Mouse (Mus musculus) limb, embryonic 11.5 days (tissue): ENCODE results near the gene Psmd11. TPM values are rescaled to one million over a fixed set of nuclear protein-coding genes. Genes with fewer than 3 reads are reported as not detected.
A peak's percentile ranks its signal among the peaks of the same experiment; 100 is the strongest.
"Not testable (repeated sequence)": the region's sequence is repeated elsewhere in the genome, so short reads cannot be mapped to it uniquely, and the experiment has no call there.

Experiments used
- ATAC-seq: fragments of 200-750 bp; cut with Nextera tagmentation; 2 replicates; pipeline ENCODE4 v1.8.0; 2017; ENCODE audit warnings: low read depth; ENCODE audit not compliant: insufficient number of reproducible peaks, low FRiP score, low TSS enrichment
- DNase-seq: peaks from one replicate; pipeline ENCODE4 v3.0.0-alpha.2; 2015; ENCODE audit warnings: low spot score
- H3K27ac ChIP-seq: fragments of 300-500 bp; sonication (generic); replicated peaks from 2 replicates; pipeline ENCODE4 v1.5.1; 2014; ENCODE audit warnings: low read depth, mild to moderate bottlenecking, low read length
- H3K27me3 ChIP-seq: fragments of 300-500 bp; sonication (generic); 2 replicates; pipeline ENCODE4 v1.6.1; 2014; ENCODE audit warnings: mild to moderate bottlenecking, low read length, mixed read lengths; ENCODE audit not compliant: control insufficient read depth, insufficient read depth
- H3K36me3 ChIP-seq: fragments of 300-500 bp; sonication (generic); 2 replicates; pipeline ENCODE4 v1.6.1; 2014; ENCODE audit warnings: mild to moderate bottlenecking, low read length, moderate library complexity, mixed read lengths; ENCODE audit not compliant: control insufficient read depth, insufficient read depth
- H3K4me1 ChIP-seq: fragments of 300-500 bp; sonication (generic); 2 replicates; pipeline ENCODE4 v1.6.1; 2014; ENCODE audit warnings: low read length, mixed read lengths; ENCODE audit not compliant: control insufficient read depth, insufficient read depth
- H3K4me2 ChIP-seq: fragments of 300-500 bp; sonication (generic); 2 replicates; pipeline ENCODE4 v1.6.1; 2014; ENCODE audit warnings: low read depth, mild to moderate bottlenecking, moderate library complexity; ENCODE audit not compliant: severe bottlenecking
- H3K4me3 ChIP-seq: fragments of 300-500 bp; sonication (generic); 2 replicates; pipeline ENCODE4 v1.5.1; 2014; ENCODE audit warnings: low read depth, low read length
- H3K9ac ChIP-seq: fragments of 300-500 bp; sonication (generic); 2 replicates; pipeline ENCODE4 v1.6.1; 2014; ENCODE audit warnings: mild to moderate bottlenecking, low read length
- H3K9me3 ChIP-seq: fragments of 300-500 bp; sonication (generic); 2 replicates; pipeline ENCODE4 v1.6.1; 2016; ENCODE audit warnings: low read length; ENCODE audit not compliant: control insufficient read depth
- WGBS: fragments of 180-500 bp; shearing (Covaris S2); extraction: QIAGEN DNeasy Blood & Tissue Kit; methylation state at CpG from one replicate; pipeline ENCODE4 v1.1.7; 2014; 5-methylcytosine and 5-hydroxymethylcytosine counted together
- polyA plus RNA-seq: library from polyadenylated mRNA; unstranded; fragments of >200 nt; fragmentation: Nextera tagmentation; extraction: Ambion mirVana; gene quantifications from 2 replicates; pipeline ENCODE4 v1.2.1, GENCODE M21; 2014

The Psmd11 gene
- polyA plus RNA-seq, 1 experiment from 2014 or later = 334 TPM

DNA sequence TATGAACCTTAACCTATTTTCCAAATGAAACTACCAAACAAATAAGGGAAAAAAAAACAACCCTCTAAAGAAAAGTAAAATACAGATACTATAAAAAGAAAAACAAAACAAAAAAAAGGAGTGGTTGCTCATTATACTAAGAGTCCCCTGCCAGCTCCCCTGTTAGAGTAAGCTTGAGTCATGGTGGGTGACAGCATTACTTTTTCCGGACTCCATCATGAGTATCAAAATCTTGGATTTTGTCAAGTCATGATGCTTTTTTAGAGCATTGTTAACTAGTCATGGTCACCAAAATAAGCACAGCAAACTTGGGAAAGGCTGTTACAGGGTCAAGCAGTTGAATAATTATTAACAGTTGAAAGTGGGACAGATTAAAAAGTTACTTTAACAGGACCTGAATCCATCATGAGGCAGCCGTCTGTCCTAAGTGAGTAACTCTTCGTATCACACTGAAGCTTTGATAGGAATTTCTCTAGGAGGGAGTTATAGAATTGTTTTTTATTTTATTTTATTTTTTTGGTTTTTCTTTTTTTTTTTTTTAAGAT, 2.0 kb downstream of the Psmd11 start:
- WGBS = 97% methylated on average over 3 of the region's 3 CpGs
- ATAC-seq (no peak), DNase-seq (no peak)
- Histone ChIP-seq H3K4me1 (no peaks in the 10 kb centered on the region; the same call in 1 of the 2 replicates), H3K9me3 (no peaks in the 10 kb centered on the region), H3K4me3 (no peak overlapping the region), H3K4me2 (no peak overlapping the region), H3K36me3 (peaks cover 11% of the 10 kb centered on the region; the same call in 1 of the 2 replicates), H3K27me3 (no peaks in the 10 kb centered on the region), H3K27ac (no peak overlapping the region), H3K9ac (no peak overlapping the region)

DNA sequence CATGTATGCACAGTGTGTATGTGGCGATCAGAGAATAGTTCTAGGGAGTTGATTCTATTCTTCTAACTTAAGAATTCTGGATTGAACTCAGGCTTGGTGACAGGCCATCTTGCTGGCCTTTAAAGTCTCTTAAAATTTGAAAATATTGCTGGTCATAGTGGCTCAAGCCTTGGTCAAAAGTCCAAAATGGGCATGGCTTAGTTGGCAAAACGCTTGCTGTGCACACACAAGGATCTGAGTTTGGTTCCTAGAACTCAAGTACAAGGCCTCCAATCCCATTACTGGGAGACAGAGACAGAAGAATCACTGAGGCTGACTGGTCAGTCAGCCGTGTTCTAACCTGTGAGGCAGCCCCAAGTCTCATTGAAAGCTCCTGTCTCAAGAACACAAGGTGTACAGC, 18.5 kb downstream of the Psmd11 start:
- H3K4me1 ChIP-seq = no peaks in the 10 kb centered on the region
- H3K4me3 ChIP-seq = no peak overlapping the region
- no peaks in the 10 kb centered on the region for H3K27me3 ChIP-seq
- no peaks in the 10 kb centered on the region for H3K9me3 ChIP-seq
- H3K36me3 ChIP-seq = peaks cover 10% of the 10 kb centered on the region
- H3K27ac ChIP-seq = no peak overlapping the region
- no peak overlapping the region for H3K4me2 ChIP-seq
- WGBS = 97% methylated on average over 3 of the region's 3 CpGs
- ATAC-seq (no peak), DNase-seq (no peak)
- no peak overlapping the region for H3K9ac ChIP-seq

DNA sequence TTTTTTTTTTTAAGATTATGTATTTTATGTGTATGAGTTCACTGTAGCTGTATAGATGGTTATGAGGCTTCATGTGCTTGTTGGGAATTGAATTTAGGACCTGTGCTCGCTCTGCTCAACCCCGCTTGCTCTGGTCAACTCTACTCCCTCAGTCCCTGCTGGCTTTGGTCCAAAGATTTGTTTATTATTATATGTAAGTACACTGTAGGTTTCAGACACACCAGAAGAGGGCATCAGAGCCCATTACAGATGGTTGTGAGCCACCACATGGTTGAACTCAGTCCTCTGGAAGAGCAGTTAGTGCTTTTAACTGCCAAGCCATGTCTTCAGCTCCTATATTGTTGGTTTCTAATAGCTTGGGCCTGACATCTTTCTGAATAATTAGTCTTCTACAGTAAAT, 21.4 kb downstream of the Psmd11 start:
- peaks cover 17% of the 10 kb centered on the region for H3K36me3 ChIP-seq
- H3K4me2 ChIP-seq = no peak overlapping the region
- H3K27ac ChIP-seq = no peak overlapping the region
- ATAC-seq (no peak), DNase-seq (no peak)
- H3K9me3 ChIP-seq = no peaks in the 10 kb centered on the region; the same call in 1 of the 2 replicates
- no peaks in the 10 kb centered on the region for H3K4me1 ChIP-seq
- 91% methylated on average over 2 of the region's 2 CpGs for WGBS
- no peak overlapping the region for H3K4me3 ChIP-seq
- no peak overlapping the region for H3K9ac ChIP-seq
- no peaks in the 10 kb centered on the region for H3K27me3 ChIP-seq

DNA sequence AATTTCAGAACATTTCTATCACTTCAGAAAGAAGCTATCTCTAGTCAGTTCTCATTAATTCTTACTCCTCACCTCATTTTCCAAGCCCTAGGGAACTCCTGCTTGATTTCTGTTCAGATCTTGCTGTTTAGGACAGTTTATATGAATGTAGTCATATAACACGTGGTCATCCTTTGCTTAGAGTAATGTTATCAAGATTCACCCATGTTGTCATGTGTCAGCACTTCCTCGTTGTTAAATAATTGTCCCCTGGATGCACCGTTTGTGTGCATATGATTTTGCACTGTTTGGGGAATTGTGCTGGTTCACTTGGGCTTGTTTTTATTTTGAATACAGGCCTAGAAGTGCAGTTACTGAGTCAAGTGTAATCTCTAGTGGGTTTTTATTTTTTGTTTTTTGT, 23.8 kb downstream of the Psmd11 start:
- DNase-seq (no peak), ATAC-seq (no peak)
- Histone ChIP-seq H3K4me2 (no peak overlapping the region), H3K27ac (no peak overlapping the region), H3K9ac (no peak overlapping the region), H3K4me1 (no peaks in the 10 kb centered on the region), H3K27me3 (no peaks in the 10 kb centered on the region), H3K4me3 (no peak overlapping the region), H3K36me3 (peaks cover 16% of the 10 kb centered on the region), H3K9me3 (no peaks in the 10 kb centered on the region; the same call in 1 of the 2 replicates)
- 96% methylated on average over 3 of the region's 3 CpGs for WGBS

DNA sequence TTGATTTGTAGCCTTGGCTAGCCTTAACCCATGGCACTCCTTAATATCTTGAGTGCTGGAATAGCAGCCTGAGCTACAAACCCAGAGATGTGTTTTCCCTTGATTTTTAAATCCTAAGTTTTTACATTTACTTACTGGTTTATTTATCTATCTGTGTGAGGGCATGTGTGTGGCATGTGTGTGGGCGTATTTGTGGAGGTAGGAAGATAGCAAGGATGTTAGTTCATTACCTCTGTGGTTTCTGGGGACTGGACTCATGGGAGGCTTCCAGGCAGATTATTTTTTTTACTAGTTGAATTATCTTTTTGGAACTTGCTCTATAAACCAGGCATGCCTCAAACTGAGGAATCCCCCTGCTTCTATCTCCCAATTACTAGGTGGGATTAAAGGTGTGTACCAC, 24.8 kb downstream of the Psmd11 start:
- no peaks in the 10 kb centered on the region for H3K27me3 ChIP-seq
- no peak overlapping the region for H3K9ac ChIP-seq
- H3K4me3 ChIP-seq = no peak overlapping the region
- WGBS = 90% methylated on average over 1 of the region's 1 CpGs
- no peaks in the 10 kb centered on the region for H3K4me1 ChIP-seq
- ATAC-seq (no peak), DNase-seq (no peak)
- H3K4me2 ChIP-seq = no peak overlapping the region
- peaks cover 13% of the 10 kb centered on the region for H3K36me3 ChIP-seq
- no peaks in the 10 kb centered on the region; the same call in 1 of the 2 replicates for H3K9me3 ChIP-seq
- no peak overlapping the region for H3K27ac ChIP-seq

DNA sequence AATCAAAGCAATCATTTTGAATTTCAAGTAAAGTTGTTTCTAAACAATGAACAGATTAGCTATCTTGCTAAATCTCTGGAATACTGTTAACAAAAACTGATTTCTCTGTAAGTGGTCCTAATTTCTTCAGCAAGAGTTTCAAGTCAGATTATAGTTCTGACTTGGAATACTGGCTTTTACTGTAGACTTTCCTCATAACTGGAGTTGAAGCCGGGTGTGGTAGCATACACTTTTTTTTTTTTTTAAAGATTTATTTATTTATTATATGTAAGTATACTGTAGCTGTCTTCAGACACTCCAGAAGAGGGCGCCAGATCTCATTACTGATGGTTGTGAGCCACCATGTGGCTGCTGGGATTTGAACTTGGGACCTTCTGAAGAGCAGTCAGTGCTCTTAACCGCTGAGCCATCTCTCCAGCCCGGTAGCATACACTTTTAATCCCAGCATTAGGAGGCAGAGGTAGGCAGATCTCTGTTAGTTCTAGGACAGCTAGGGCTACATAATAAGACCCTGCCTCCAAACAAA, 35.3 kb downstream of the Psmd11 start:
- peaks cover 22% of the 10 kb centered on the region; the same call in 1 of the 2 replicates for H3K36me3 ChIP-seq

DNA sequence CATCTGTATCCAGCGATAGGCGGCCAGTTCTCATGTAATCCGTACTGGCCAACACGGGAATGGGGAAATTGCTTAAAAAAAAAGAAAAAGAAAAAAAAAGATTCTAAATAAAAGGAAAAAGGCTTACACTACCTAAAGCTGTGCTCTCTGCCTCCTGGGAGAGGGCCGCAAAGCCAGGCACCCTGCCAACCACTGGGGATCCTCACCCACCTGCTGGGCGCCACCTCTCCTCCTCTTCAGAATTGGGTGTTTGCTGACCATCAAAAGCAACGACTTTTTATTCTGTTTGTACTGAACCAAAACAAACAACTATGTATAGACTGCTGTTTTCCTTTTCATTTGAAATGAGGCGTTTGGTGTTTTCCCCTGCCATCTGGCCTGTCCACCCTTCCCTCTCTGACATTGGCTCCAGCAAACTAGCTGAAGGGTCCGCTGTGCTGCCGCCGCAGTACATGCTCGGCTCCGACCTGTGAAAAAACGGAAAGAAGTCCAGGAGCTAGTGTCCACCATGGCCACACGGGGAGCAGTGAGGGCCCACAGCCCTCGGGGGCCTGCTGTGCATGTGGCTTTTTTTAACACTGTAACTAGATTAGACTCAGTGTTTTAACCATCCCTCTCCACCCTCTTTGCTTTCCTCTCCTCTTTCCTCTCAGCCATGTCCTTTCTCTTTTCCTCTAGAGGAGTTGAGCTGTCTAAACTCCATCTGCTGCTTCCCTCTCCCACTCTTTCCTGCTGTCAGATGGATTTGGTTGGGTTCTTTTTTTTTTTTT, 43.6 kb downstream of the Psmd11 start:
- peaks cover 21% of the 10 kb centered on the region for H3K36me3 ChIP-seq
- H3K9me3 ChIP-seq = no peaks in the 10 kb centered on the region
- 85% methylated on average over 15 of the region's 16 CpGs for WGBS
- DNase-seq (no peak), ATAC-seq (no peak)
- no peak overlapping the region for H3K4me3 ChIP-seq
- no peaks in the 10 kb centered on the region for H3K4me1 ChIP-seq
- H3K9ac ChIP-seq = no peak overlapping the region
- H3K27me3 ChIP-seq = no peaks in the 10 kb centered on the region
- no peak overlapping the region for H3K27ac ChIP-seq
- H3K4me2 ChIP-seq = no peak overlapping the region

More for the DNA sequence above, 35.3 kb downstream of the Psmd11 start:
- not testable (repeated sequence) for H3K9ac ChIP-seq, H3K4me2 ChIP-seq, H3K9me3 ChIP-seq, H3K27me3 ChIP-seq, H3K27ac ChIP-seq, H3K4me1 ChIP-seq, ATAC-seq, H3K4me3 ChIP-seq, DNase-seq
- WGBS = 90% methylated on average over 4 of the region's 4 CpGs

DNA sequence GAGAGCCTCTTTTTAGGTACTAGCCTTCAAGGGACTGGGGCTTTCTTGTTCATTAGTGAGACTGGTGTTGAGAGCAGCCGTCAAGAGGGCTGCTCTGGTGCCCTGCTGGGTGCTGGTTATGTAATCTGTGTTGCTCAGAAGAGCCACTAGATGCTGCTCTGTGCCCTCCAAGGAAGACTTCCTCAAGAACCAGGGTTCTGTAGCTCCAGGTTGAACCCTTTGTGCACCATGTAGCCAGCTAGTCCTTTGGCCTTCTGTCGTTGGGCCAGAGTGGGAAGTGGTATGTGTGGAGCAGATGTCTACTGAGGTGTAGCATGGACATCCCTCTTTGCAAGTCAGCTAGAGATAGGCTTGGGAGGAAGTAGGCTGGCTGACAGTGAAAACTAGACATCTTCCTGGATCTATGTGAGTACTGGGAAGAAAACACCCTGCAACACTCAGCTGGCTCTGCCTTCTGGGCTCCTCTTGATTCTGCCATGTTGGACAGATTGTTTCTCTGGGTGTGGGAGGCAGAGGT, 45.8 kb downstream of the Psmd11 start:
- no peak overlapping the region for H3K27ac ChIP-seq
- H3K36me3 ChIP-seq = peaks cover 16% of the 10 kb centered on the region
- H3K4me1 ChIP-seq = peaks cover 7% of the 10 kb centered on the region
- no peak for ATAC-seq
- no peaks in the 10 kb centered on the region for H3K9me3 ChIP-seq
- WGBS = 68% methylated on average over 2 of the region's 2 CpGs
- H3K4me2 ChIP-seq = no peak overlapping the region
- H3K9ac ChIP-seq = no peak overlapping the region
- no peak overlapping the region for H3K4me3 ChIP-seq
- no peaks in the 10 kb centered on the region for H3K27me3 ChIP-seq
- DNase-seq = peak; percentile 21
